Mouse (Mus musculus) erythroblast, embryonic 14.5 days (primary cell): ENCODE measurements around the gene Gm6096.

Source experiments
- GATA1 ChIP-seq: IDR thresholded peaks from 2 replicates; pipeline ENCODE4 v1.6.1; 2012; ENCODE audit warnings: low read length, inconsistent platforms, mixed read lengths
- TAL1 ChIP-seq: IDR thresholded peaks from 3 replicates; pipeline ENCODE4 v1.6.1; 2012; ENCODE audit warnings: low read length, inconsistent platforms, mixed read lengths

- TF ChIP-seq TAL1 (no peak), GATA1 (no peak)
Observed at GRCm38 (mm10) chr7:34276066-34276465, 25.2 kb downstream of the Gm6096 start.
